Mouse (Mus musculus): ENCODE measurements at regions not wholly inside any gene's neighbourhood (a gene's known extent, or its start where the extent isn't known, plus 50 kb on each side); places are given as distances from the start of the nearest gene placed in this dataset.
"Not testable (repeated sequence)": the region's sequence is repeated elsewhere in the genome, so short reads cannot be mapped to it uniquely, and the experiment has no call there.

- no peaks in the 10 kb centered on the region for H3K9me3 ChIP-seq (ENCODE audit: low read depth, low read length)
- DNase-seq (no peak), ATAC-seq (ENCODE audit: insufficient read depth) (peak; percentile 44; the same call in 1 of the 2 replicates)
- TF ChIP-seq CTCF (IDR thresholded peaks at IDR 0.05; ENCODE audit: low read depth), result no peak
- no peaks in the 10 kb centered on the region for H3K4me1 ChIP-seq (ENCODE audit: insufficient read depth)
- H3K27me3 ChIP-seq (ENCODE audit: insufficient read depth, low read length), result no peaks in the 10 kb centered on the region
- H3K4me2 ChIP-seq, result no peak overlapping the region
- H3K9ac ChIP-seq, result no peak overlapping the region
- H3K36me3 ChIP-seq (ENCODE audit: insufficient read depth), result no peaks in the 10 kb centered on the region
- no peak overlapping the region for H3K27ac ChIP-seq (ENCODE audit: low read depth)
- H3K4me3 ChIP-seq (ENCODE audit: low read depth, low read length), result no peak overlapping the region
- WGBS, result 41% methylated on average over 8 of the region's 8 CpGs
Measured at GRCm38 (mm10) chr15:8806354-8806753, 95.8 kb upstream of the Slc1a3 start.

- 95% methylated on average over 4 of the region's 5 CpGs for WGBS
Measured at GRCm38 (mm10) chr15:8805565-8805964, 95.0 kb upstream of the Slc1a3 start.

DNA sequence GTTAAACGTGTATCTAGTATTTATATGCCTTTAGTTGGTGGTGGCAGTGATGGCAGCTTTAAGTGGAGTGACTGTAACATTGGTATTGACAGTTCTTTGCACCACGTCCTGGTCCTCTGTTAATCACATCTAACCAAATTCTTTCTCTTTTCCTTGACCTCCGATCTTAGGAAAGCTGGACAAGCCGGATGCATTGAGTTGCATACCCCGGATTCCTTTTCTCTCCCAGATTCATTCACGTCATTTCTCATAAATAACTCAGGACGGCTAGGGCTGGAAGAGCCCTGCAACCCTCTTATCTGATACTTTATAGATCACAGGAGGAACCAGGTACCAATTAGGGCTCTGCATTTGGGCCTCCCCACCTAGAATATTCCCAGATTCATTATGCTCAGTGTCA lies 91.5 kb upstream of the Slc1a3 start:
- H3K27me3 ChIP-seq (ENCODE audit: insufficient read depth, low read length), result no peaks in the 10 kb centered on the region
- ATAC-seq (ENCODE audit: insufficient read depth) (no peak), DNase-seq (no peak)
- H3K27ac ChIP-seq (ENCODE audit: low read depth), result no peak overlapping the region
- H3K4me1 ChIP-seq (ENCODE audit: insufficient read depth), result no peaks in the 10 kb centered on the region
- no peaks in the 10 kb centered on the region for H3K36me3 ChIP-seq (ENCODE audit: insufficient read depth)
- H3K9ac ChIP-seq, result no peak overlapping the region
- whole genome bisulfite sequencing, result 38% methylated on average over 7 of the region's 7 CpGs
- no peaks in the 10 kb centered on the region for H3K9me3 ChIP-seq (ENCODE audit: low read depth, low read length)
- no peak for TF ChIP-seq CTCF (IDR thresholded peaks at IDR 0.05; ENCODE audit: low read depth)
- H3K4me2 ChIP-seq, result no peak overlapping the region
- H3K4me3 ChIP-seq (ENCODE audit: low read depth, low read length), result no peak overlapping the region

More at GRCm38 (mm10) chr15:8805565-8805964, 95.0 kb upstream of the Slc1a3 start:
- H3K36me3 ChIP-seq (ENCODE audit: insufficient read depth); H3K4me2 ChIP-seq; H3K9me3 ChIP-seq (ENCODE audit: low read depth, low read length); H3K4me3 ChIP-seq (ENCODE audit: low read depth, low read length); H3K27ac ChIP-seq (ENCODE audit: low read depth); H3K9ac ChIP-seq; DNase-seq; H3K27me3 ChIP-seq (ENCODE audit: insufficient read depth, low read length); ATAC-seq (ENCODE audit: insufficient read depth); H3K4me1 ChIP-seq (ENCODE audit: insufficient read depth): not testable (repeated sequence)

- WGBS, result 84% methylated on average over 1 of the region's 1 CpGs
- H3K27me3 ChIP-seq (ENCODE audit: insufficient read depth, low read length), result no peaks in the 10 kb centered on the region
- H3K4me2 ChIP-seq, result no peak overlapping the region
- no peaks in the 10 kb centered on the region for H3K9me3 ChIP-seq (ENCODE audit: low read depth, low read length)
- H3K27ac ChIP-seq (ENCODE audit: low read depth), result no peak overlapping the region
- TF ChIP-seq CTCF (IDR thresholded peaks at IDR 0.05; ENCODE audit: low read depth), result peak; percentile 37; the same call in 1 of the 2 replicates
- H3K4me1 ChIP-seq (ENCODE audit: insufficient read depth), result no peaks in the 10 kb centered on the region
- no peak overlapping the region for H3K9ac ChIP-seq
- no peak overlapping the region for H3K4me3 ChIP-seq (ENCODE audit: low read depth, low read length)
- DNase-seq, result no peak
- ATAC-seq (ENCODE audit: insufficient read depth), result no peak
- no peaks in the 10 kb centered on the region for H3K36me3 ChIP-seq (ENCODE audit: insufficient read depth)
Measured at GRCm38 (mm10) chr15:8797015-8797414, 86.5 kb upstream of the Slc1a3 start.

DNA sequence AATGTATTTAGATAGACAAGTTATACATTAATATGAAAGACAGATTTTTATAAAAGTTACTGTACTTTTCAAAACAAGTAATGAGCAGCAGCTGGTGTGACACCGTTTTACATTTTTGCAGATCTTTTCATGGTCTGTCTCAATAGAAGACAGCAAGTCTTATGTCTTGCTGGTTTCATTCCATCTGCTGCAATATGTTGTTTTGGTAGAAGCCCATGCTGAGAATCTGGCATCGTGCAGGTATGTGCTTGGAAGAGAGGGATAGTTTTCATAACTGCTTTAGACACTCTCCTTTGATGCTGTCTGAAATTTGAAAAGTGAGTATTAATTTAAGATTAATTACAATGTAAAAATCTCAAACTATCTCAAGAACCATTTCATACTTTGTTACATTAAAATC lies 81.5 kb upstream of the Slc1a3 start:
- DNase-seq (no peak), ATAC-seq (ENCODE audit: insufficient read depth) (no peak)
- H3K36me3 ChIP-seq (ENCODE audit: insufficient read depth), result no peaks in the 10 kb centered on the region
- no peak overlapping the region for H3K4me3 ChIP-seq (ENCODE audit: low read depth, low read length)
- H3K27me3 ChIP-seq (ENCODE audit: insufficient read depth, low read length), result no peaks in the 10 kb centered on the region
- H3K4me2 ChIP-seq, result no peak overlapping the region
- H3K27ac ChIP-seq (ENCODE audit: low read depth), result no peak overlapping the region
- no peak for TF ChIP-seq CTCF (IDR thresholded peaks at IDR 0.05; ENCODE audit: low read depth)
- H3K4me1 ChIP-seq (ENCODE audit: insufficient read depth), result no peaks in the 10 kb centered on the region
- 70% methylated on average over 2 of the region's 2 CpGs for WGBS
- H3K9me3 ChIP-seq (ENCODE audit: low read depth, low read length), result no peaks in the 10 kb centered on the region
- H3K9ac ChIP-seq, result no peak overlapping the region

DNA sequence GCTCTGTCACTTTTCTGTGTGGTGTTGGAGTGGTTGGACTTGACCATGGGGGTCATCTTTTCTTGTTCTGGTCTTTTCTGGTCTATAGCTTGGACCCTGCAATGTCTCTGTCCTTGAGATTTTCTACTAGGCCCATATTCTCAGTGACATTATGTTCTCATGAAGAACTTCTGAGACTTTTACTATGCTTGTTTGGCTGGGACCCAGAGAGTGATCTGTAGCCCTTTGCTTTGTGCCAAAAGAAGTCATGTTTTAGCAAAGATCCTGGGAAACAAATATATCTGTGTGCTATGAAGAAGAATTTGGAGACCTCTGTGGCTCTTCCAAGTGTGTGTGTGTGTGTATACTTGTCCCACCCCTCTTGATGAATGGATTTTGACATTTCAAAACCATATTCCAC lies 79.4 kb upstream of the Slc1a3 start:
- Histone ChIP-seq H3K4me3 (ENCODE audit: low read depth, low read length) (no peak overlapping the region), H3K4me2 (no peak overlapping the region), H3K9me3 (ENCODE audit: low read depth, low read length) (no peaks in the 10 kb centered on the region), H3K27me3 (ENCODE audit: insufficient read depth, low read length) (no peaks in the 10 kb centered on the region), H3K9ac (no peak overlapping the region), H3K36me3 (ENCODE audit: insufficient read depth) (no peaks in the 10 kb centered on the region), H3K27ac (ENCODE audit: low read depth) (no peak overlapping the region), H3K4me1 (ENCODE audit: insufficient read depth) (no peaks in the 10 kb centered on the region)
- ATAC-seq (ENCODE audit: insufficient read depth), result no peak
- TF ChIP-seq CTCF (IDR thresholded peaks at IDR 0.05; ENCODE audit: low read depth), result no peak
- peak; percentile 23 for DNase-seq

- H3K9me3 ChIP-seq (ENCODE audit: low read depth, low read length), result no peaks in the 10 kb centered on the region
- no peaks in the 10 kb centered on the region for H3K36me3 ChIP-seq (ENCODE audit: insufficient read depth)
- H3K27ac ChIP-seq (ENCODE audit: low read depth), result no peak overlapping the region
- H3K4me1 ChIP-seq (ENCODE audit: insufficient read depth), result no peaks in the 10 kb centered on the region
- H3K4me3 ChIP-seq (ENCODE audit: low read depth, low read length), result no peak overlapping the region
- H3K27me3 ChIP-seq (ENCODE audit: insufficient read depth, low read length), result no peaks in the 10 kb centered on the region
- no peak overlapping the region for H3K4me2 ChIP-seq
- ATAC-seq (ENCODE audit: insufficient read depth), result no peak
- TF ChIP-seq CTCF (IDR thresholded peaks at IDR 0.05; ENCODE audit: low read depth), result no peak
- no peak overlapping the region for H3K9ac ChIP-seq
- WGBS, result 60% methylated on average over 6 of the region's 6 CpGs
- peak; percentile 26 for DNase-seq
Measured at GRCm38 (mm10) chr15:8789000-8789399, 78.4 kb upstream of the Slc1a3 start.

DNA sequence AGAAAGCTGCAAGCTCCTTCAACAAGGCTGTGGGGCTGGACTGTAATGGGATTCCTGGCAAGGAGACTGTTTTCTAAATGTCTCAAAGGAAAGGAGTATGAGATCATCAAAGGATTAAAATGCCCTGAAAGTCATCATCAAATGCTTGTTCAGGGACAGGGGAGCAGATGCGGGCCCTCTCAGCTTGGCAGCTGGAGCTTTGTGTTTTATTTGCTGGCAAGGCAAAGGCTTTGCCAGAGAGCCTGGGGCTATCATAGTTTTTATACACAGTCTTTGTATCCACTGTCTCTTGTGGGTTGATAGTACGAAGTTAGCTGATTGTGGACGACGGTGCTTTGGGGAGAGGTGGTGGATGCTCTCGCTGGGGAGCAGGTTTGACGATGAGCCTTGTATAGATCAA lies 75.0 kb upstream of the Slc1a3 start:
- Histone ChIP-seq H3K36me3 (ENCODE audit: insufficient read depth) (no peaks in the 10 kb centered on the region), H3K9ac (no peak overlapping the region), H3K4me2 (no peak overlapping the region), H3K4me1 (ENCODE audit: insufficient read depth) (no peaks in the 10 kb centered on the region), H3K4me3 (ENCODE audit: low read depth, low read length) (no peak overlapping the region), H3K27me3 (ENCODE audit: insufficient read depth, low read length) (no peaks in the 10 kb centered on the region), H3K9me3 (ENCODE audit: low read depth, low read length) (no peaks in the 10 kb centered on the region), H3K27ac (ENCODE audit: low read depth) (no peak overlapping the region)
- no peak for TF ChIP-seq CTCF (IDR thresholded peaks at IDR 0.05; ENCODE audit: low read depth)
- ATAC-seq (ENCODE audit: insufficient read depth), result no peak
- WGBS, result 67% methylated on average over 6 of the region's 6 CpGs
- no peak for DNase-seq
